Mouse (Mus musculus) frontal cortex, postnatal 14 days (tissue): ENCODE results near the gene Scd1.

Experiments
- DNase-seq, 2 experiments: peaks; one replicate each; pipeline ENCODE4 v3.0.0; 2022; ENCODE audit warnings: low spot score in 2 of 2

Scd1 gene

DNA sequence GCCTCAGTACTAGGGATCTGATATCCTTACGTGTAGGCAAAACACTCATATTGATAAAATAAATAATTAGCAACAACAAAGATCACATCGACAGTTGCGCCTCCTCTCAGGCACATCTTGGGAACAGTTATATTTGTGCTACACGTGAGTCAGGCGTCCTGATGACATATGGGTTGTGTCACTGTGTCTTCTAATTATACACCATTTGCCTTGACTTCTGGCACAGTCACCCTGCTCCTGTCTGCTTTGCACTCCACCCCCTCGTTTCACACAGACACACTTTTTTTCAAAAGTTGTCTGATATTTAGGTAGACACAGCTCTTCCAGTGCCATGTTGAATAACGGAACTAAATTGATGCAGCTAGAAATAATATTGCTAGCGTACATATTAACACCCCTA, 43.6 kb downstream of the Scd1 start:
- DNase-seq = no peak

DNA sequence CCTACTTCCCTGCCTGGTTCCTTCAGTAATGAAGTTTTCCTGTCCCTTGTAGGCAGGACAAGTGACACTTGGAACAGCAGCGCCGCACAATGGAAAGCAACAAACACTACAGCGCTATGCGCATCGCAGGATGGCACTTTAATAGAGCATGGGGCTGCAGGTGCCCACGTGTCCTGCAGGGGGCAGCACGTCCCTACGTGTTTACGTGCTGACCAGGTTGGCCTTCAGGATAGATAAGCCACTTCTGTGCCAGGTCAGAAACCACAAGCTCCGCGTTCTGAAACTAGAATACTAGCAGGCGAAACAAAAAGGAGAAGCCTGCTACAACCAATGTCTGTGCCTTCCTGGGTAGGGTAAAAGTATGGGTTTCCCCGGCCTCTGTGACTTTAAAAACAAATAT, 44.1 kb downstream of the Scd1 start:
- peak; percentile 50 to 57 for DNase-seq

DNA sequence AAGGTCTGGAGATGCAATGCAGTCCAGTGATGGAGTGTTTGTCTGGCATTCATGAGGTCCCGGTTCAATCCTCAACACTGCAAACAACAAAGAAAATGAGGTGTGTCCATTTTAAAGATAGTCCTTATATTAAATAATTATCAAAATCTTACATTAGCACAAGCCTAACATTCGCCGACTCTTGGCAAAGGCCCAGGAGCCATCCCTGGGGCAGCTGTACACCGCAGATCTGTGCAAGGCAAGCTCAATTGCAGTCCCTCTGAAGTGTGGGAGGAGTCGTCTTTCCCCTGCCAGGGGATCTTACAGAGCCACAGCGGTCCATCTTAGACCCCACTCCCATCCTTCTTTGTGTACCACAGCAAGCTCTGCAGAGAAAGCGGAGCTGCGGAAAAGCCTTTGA, 49.0 kb downstream of the Scd1 start:
- no peak for DNase-seq

DNA sequence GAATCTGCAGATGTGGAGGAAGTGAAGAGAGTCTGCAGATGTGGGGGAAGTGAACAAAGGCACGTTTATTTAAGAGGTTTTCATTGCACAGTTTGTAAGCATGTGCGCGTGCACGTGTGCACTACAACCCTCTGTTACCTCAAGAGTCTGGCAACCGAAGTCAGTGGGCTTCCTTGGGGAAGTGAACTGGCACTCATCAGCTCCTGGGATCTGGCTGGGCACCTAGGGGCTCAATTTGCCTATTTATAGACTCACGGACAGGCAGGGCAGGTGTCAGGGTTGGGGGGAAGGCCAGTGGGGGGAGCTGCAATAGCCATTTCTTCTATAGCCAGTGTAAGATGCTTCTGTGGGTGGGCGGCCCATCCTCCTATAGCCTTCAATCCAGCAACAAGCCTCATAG, 55.9 kb downstream of the Scd1 start:
- no peak for DNase-seq

DNA sequence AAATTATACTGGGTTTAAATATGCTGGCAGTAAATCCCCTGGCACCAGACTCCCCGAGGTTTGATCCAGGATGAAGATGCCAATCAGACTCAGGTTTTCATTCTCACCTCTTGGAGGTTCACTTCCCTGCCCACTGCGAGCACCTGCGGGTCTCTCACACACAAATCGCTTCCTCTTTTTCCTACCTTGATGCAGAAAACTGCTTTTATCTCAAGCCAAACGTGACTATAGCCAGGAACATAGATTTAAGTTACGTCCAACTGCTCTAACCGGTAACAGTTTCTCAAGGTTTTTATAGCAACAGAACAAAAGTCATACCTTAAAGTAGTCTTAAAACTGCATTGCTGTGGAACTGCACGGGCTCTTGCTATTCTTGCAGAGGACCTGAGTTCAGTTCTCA, 58.0 kb downstream of the Scd1 start:
- no peak for DNase-seq
